24 mouse cellular contexts compared by ENCODE assay signal in genomic region chr8:94092848-94093247, GRCm38 (mm10). TPM values are rescaled to one million over a fixed set of nuclear protein-coding genes. Genes with fewer than 3 reads are reported as not detected.
DNase-seq lines count a peak whose midpoint lies in the region; ATAC-seq and TF ChIP-seq lines count a peak whose summit lies in the region.
"Had no signal": no experiment of that assay in that cellular context is flagged by ENCODE, and none has a peak within 500 bp of the region (broad histone marks: within the 10 kb centered on the region; RNA-seq: fewer than 3 reads in every experiment).

No protein-coding gene starts in this region.

- no peak for TF ChIP-seq RAD21 in CH12.LX (IDR thresholded peaks at IDR 0.05; ENCODE audit: low read depth, low read length)

- no peaks in the 10 kb centered on the region; the same call in 1 of the 2 replicates for H3K79me2 ChIP-seq in heart, adult 2 months (replicated peaks; ENCODE audit: control insufficient read depth, insufficient read depth, low read length)
- H3K79me2 ChIP-seq in CH12.LX (replicated peaks; ENCODE audit: control insufficient read depth, extremely low read depth, insufficient read depth, poor library complexity, severe bottlenecking): no peaks in the 10 kb centered on the region

- no peaks in the 10 kb centered on the region for H3K9me3 ChIP-seq in heart, postnatal 0 days (replicated peaks; ENCODE audit: control insufficient read depth, low read length)
- H3K9me3 ChIP-seq in CH12.LX (replicated peaks; ENCODE audit: low read length): no peaks in the 10 kb centered on the region
- H3K9me3 ChIP-seq in forebrain, embryonic 10.5 days: no peaks in the 10 kb centered on the region
- H3K9me3 ChIP-seq: G1E had no signal

- no peak for TF ChIP-seq POLR2A in heart, adult 2 months (IDR thresholded peaks at IDR 0.05; ENCODE audit: insufficient read depth, low read depth, low read length)
- no peak for TF ChIP-seq POLR2A in CH12.LX (IDR thresholded peaks at IDR 0.05; ENCODE audit: low read depth, low read length)

- dilution Hi-C loops in CH12.LX (cut with MboI; ENCODE audit: extremely low pct_ligation_motif_present, extremely low pct_unique_long_range_greater_than_20kb, low sequenced_read_pairs): no loop called here

- no peak for TF ChIP-seq CTCF in heart, postnatal 0 days (IDR thresholded peaks at IDR 0.05; ENCODE audit: low read depth)
- TF ChIP-seq CTCF in heart, adult 2 months (IDR thresholded peaks at IDR 0.05): no peak
- TF ChIP-seq CTCF in CH12.LX (conservative IDR thresholded peaks at IDR 0.05 in 1 of 2, IDR thresholded peaks at IDR 0.05 in 1 of 2; ENCODE audit: low read depth in 2 of 2, low read length in 2 of 2): no peak

- no peak for TF ChIP-seq EP300 in heart, postnatal 0 days (IDR thresholded peaks at IDR 0.05; ENCODE audit: low read depth)
- no peak for TF ChIP-seq EP300 in heart, adult 2 months (IDR thresholded peaks at IDR 0.05; ENCODE audit: insufficient read depth, low read depth, low read length)
- no peak for TF ChIP-seq EP300 in CH12.LX (IDR thresholded peaks at IDR 0.05; ENCODE audit: low read length)

- 68% methylated on average over 9 of the region's 9 CpGs for WGBS in heart, postnatal 0 days
- WGBS in heart, adult 2 months: 63% methylated on average over 9 of the region's 9 CpGs
- WGBS in forebrain, embryonic 10.5 days: 88% methylated on average over 9 of the region's 9 CpGs

- ATAC-seq in heart, postnatal 0 days (ENCODE audit: insufficient read depth, low read depth): no peak
- ATAC-seq: activated CD4-positive, CD25-positive, alpha-beta regulatory T cell, adult 4 months; CD4-positive, CD25-positive, alpha-beta regulatory T cell, adult 4 months; Patski had no signal

- no peaks in the 10 kb centered on the region for H3K4me1 ChIP-seq in heart, postnatal 0 days (ENCODE audit: control insufficient read depth, insufficient read depth)
- peaks cover 2% of the 10 kb centered on the region for H3K4me1 ChIP-seq in heart, adult 2 months (ENCODE audit: control insufficient read depth, insufficient read depth, low read length)
- H3K4me1 ChIP-seq in CH12.LX (ENCODE audit: control insufficient read depth in 1 of 2, insufficient read depth in 2 of 2): peaks cover 9 to 32% of the 10 kb centered on the region in 2 experiments; a peak in 3 of 4 replicates
- H3K4me1 ChIP-seq in forebrain, embryonic 10.5 days: peaks cover 11% of the 10 kb centered on the region

- DNase-seq in heart, postnatal 0 days (ENCODE audit: low spot score): no peak
- DNase-seq in heart, adult 2 months: no peak
- DNase-seq in CH12.LX (ENCODE audit: extremely low read depth): no peak
- DNase-seq in forebrain, embryonic 10.5 days (ENCODE audit: extremely low spot score, low spot score): no peak
- DNase-seq: adrenal gland, adult 2 months; adrenal gland, adult 8-10 months; adrenal gland, postnatal 10 days; adrenal gland, postnatal 14 days; adrenal gland, postnatal 25 days; adrenal gland, postnatal 36 days; B cell, adult 2 months; cerebellum, adult 11 months; cerebellum, adult 11-12 months; cerebellum, adult 18-20 months; cerebellum, adult 2 months had no signal

- no peaks in the 10 kb centered on the region for H3K27me3 ChIP-seq in heart, postnatal 0 days (ENCODE audit: control insufficient read depth, insufficient read depth, low read length)
- H3K27me3 ChIP-seq in heart, adult 2 months (ENCODE audit: control insufficient read depth, insufficient read depth, low read length): no peaks in the 10 kb centered on the region
- no peaks in the 10 kb centered on the region for H3K27me3 ChIP-seq in CH12.LX (replicated peaks)
- H3K27me3 ChIP-seq in forebrain, embryonic 10.5 days (ENCODE audit: poor library complexity, severe bottlenecking): no peaks in the 10 kb centered on the region
- H3K27me3 ChIP-seq: Patski had no signal

- no peak overlapping the region for H3K9ac ChIP-seq in heart, postnatal 0 days (replicated peaks; ENCODE audit: low read depth, low read length)
- H3K9ac ChIP-seq in heart, adult 2 months (ENCODE audit: low read depth, low read length): no peak overlapping the region
- H3K9ac ChIP-seq in CH12.LX (ENCODE audit: insufficient read depth, low read depth): no peak overlapping the region

- no peak overlapping the region for H3K4me3 ChIP-seq in heart, postnatal 0 days (ENCODE audit: low read depth, low read length)
- H3K4me3 ChIP-seq in heart, adult 2 months: no peak overlapping the region
- no peak overlapping the region for H3K4me3 ChIP-seq in CH12.LX (replicated peaks in 1 of 3; ENCODE audit: low read depth in 2 of 3, low read length in 2 of 3, poor library complexity in 1 of 3)
- H3K4me3 ChIP-seq in forebrain, embryonic 10.5 days: no peak overlapping the region

- intact Hi-C loops in heart, adult 2 months (cut with DNase I): no loop called here

- no peak overlapping the region for H3K4me2 ChIP-seq in heart, postnatal 0 days (ENCODE audit: low read depth, low read length)
- H3K4me2 ChIP-seq in CH12.LX (ENCODE audit: insufficient read depth, low read depth, poor library complexity, severe bottlenecking): no peak overlapping the region

- no peaks in the 10 kb centered on the region for H3K36me3 ChIP-seq in heart, postnatal 0 days (replicated peaks; ENCODE audit: control insufficient read depth, insufficient read depth, low read length)
- H3K36me3 ChIP-seq in heart, adult 2 months (ENCODE audit: control insufficient read depth, insufficient read depth, low read length): no peaks in the 10 kb centered on the region
- H3K36me3 ChIP-seq in CH12.LX (replicated peaks in 1 of 2; ENCODE audit: control insufficient read depth in 1 of 2, insufficient read depth in 1 of 2, low read length in 1 of 2): peaks cover 0 to 9% of the 10 kb centered on the region in 2 experiments
- H3K36me3 ChIP-seq in forebrain, embryonic 10.5 days (replicated peaks): peaks cover 3% of the 10 kb centered on the region; the same call in 1 of the 2 replicates

- H3K27ac ChIP-seq in heart, postnatal 0 days (ENCODE audit: low read depth): 0 out of 2 replicates have a peak overlapping the region, but pooled peaks have one; percentile 20
- H3K27ac ChIP-seq in heart, adult 2 months: no peak overlapping the region
- no peak overlapping the region for H3K27ac ChIP-seq in CH12.LX (ENCODE audit: insufficient read depth, low read depth)
- no peak overlapping the region for H3K27ac ChIP-seq in forebrain, embryonic 10.5 days

- in situ Hi-C loops in CH12.LX (cut with MboI; ENCODE audit: low pct_ligation_motif_present, low pct_unique_long_range_greater_than_20kb, low sequenced_read_pairs): no loop called here

TF ChIP-seq in CH12.LX, 34 proteins besides CTCF, POLR2A, EP300 and RAD21 (continues in another document):
- TF ChIP-seq MYC (IDR thresholded peaks at IDR 0.05; ENCODE audit: low read depth, low read length): 0 out of 2 replicates have a peak, but pooled peaks have one; percentile 39
- TF ChIP-seq JUND (conservative IDR thresholded peaks at IDR 0.05; ENCODE audit: low read depth, low read length): no peak
- TF ChIP-seq GABPA (IDR thresholded peaks at IDR 0.05; ENCODE audit: insufficient replicate concordance, low read depth, low read length): no peak

RNA-seq across cellular contexts. Expression of gene Bbs2, which starts 5.9 kb away (rescaled TPM):
- 10.1 and 12.6 TPM in 2 replicates for total RNA-seq in heart, postnatal 0 days (2014; rRNA removed; ENCODE audit: low replicate concordance)
- 9.1 and 9.5 TPM in 2 replicates for polyA plus RNA-seq in heart, postnatal 0 days (2015; fragmentation: Nextera tagmentation; extraction: Ambion mirVana)
- total RNA-seq in heart, adult 2 months (2021): 1 to 10 TPM; 6.1 to 8.5 TPM
- 14.1 and 22.9 TPM in 2 replicates for polyA plus RNA-seq in heart, adult 2 months (2012; rRNA removed)
- 7.3 and 10.0 TPM in 2 replicates for total RNA-seq in CH12.LX (2012; rRNA removed)
- total RNA-seq in CH12.LX (2014; rRNA removed): 10.4 and 13.0 TPM in 2 replicates
- polyA plus RNA-seq in CH12.LX (2012; ENCODE audit: insufficient read length, low read depth): 12.0 and 13.1 TPM in 2 replicates
- 18.3 and 19.7 TPM in 2 replicates for polyA plus RNA-seq in forebrain, embryonic 10.5 days (2016; fragmentation: Nextera tagmentation; extraction: Ambion mirVana)

RNA-seq across cellular contexts. Expression of gene Mt4, which starts 44.1 kb away (rescaled TPM):
- not detected in 2 replicates for total RNA-seq in heart, postnatal 0 days (2014; rRNA removed; ENCODE audit: low replicate concordance)
- polyA plus RNA-seq in heart, postnatal 0 days (2015; fragmentation: Nextera tagmentation; extraction: Ambion mirVana): not detected in 2 replicates
- not detected for total RNA-seq in heart, adult 2 months (2021)
- not detected in 2 replicates for polyA plus RNA-seq in heart, adult 2 months (2012; rRNA removed)
- total RNA-seq in CH12.LX (2012; rRNA removed) (not detected in 2 replicates), CH12.LX (2014; rRNA removed) (not detected in 2 replicates)
- polyA plus RNA-seq in CH12.LX (2012; ENCODE audit: insufficient read length, low read depth): not detected in 2 replicates
- not detected in 2 replicates for polyA plus RNA-seq in forebrain, embryonic 10.5 days (2016; fragmentation: Nextera tagmentation; extraction: Ambion mirVana)
- total RNA-seq: adrenal gland, adult 18-20 months; adrenal gland, adult 2 months; adrenal gland, adult 8-10 months; adrenal gland, postnatal 10 days; adrenal gland, postnatal 14 days; adrenal gland, postnatal 25 days; adrenal gland, postnatal 36 days; adrenal gland, postnatal 4 days; G1E; MEL had no signal
- polyA plus RNA-seq: activated CD4-positive, CD25-positive, alpha-beta regulatory T cell, adult 4 months; adrenal gland, adult 2 months; brain, embryonic 14.5 days; CD4-positive, CD25-positive, alpha-beta regulatory T cell, adult 4 months; cerebellum, adult 2 months; G1E; Patski had no signal

RNA-seq across cellular contexts. Expression of gene Ogfod1, which starts 55.9 kb away (rescaled TPM):
- total RNA-seq in heart, postnatal 0 days (2014; rRNA removed; ENCODE audit: low replicate concordance): 12.9 and 19.6 TPM in 2 replicates
- polyA plus RNA-seq in heart, postnatal 0 days (2015; fragmentation: Nextera tagmentation; extraction: Ambion mirVana): 5.4 and 7.1 TPM in 2 replicates
- 10 to 100 TPM; 28.0 to 30.3 TPM for total RNA-seq in heart, adult 2 months (2021)
- 11.3 and 19.6 TPM in 2 replicates for polyA plus RNA-seq in heart, adult 2 months (2012; rRNA removed)
- total RNA-seq in CH12.LX (2012; rRNA removed): 16.6 and 20.1 TPM in 2 replicates
- total RNA-seq in CH12.LX (2014; rRNA removed): 23.4 and 26.9 TPM in 2 replicates
- polyA plus RNA-seq in CH12.LX (2012; ENCODE audit: insufficient read length, low read depth): 30.5 and 31.9 TPM in 2 replicates
- 13.5 and 14.4 TPM in 2 replicates for polyA plus RNA-seq in forebrain, embryonic 10.5 days (2016; fragmentation: Nextera tagmentation; extraction: Ambion mirVana)

RNA-seq across cellular contexts. Expression of gene Nudt21, which starts 56.0 kb away (rescaled TPM):
- total RNA-seq in heart, postnatal 0 days (2014; rRNA removed; ENCODE audit: low replicate concordance): 26.0 and 38.9 TPM in 2 replicates
- polyA plus RNA-seq in heart, postnatal 0 days (2015; fragmentation: Nextera tagmentation; extraction: Ambion mirVana): 56.7 and 61.5 TPM in 2 replicates
- 10 to 100 TPM; 22.4 to 23.9 TPM for total RNA-seq in heart, adult 2 months (2021)
- 10.7 and 12.7 TPM in 2 replicates for polyA plus RNA-seq in heart, adult 2 months (2012; rRNA removed)
- total RNA-seq in CH12.LX (2012; rRNA removed): 138 and 142 TPM in 2 replicates
- total RNA-seq in CH12.LX (2014; rRNA removed): 247 and 282 TPM in 2 replicates
- 78.3 and 91.0 TPM in 2 replicates for polyA plus RNA-seq in CH12.LX (2012; ENCODE audit: insufficient read length, low read depth)
- 192 and 193 TPM in 2 replicates for polyA plus RNA-seq in forebrain, embryonic 10.5 days (2016; fragmentation: Nextera tagmentation; extraction: Ambion mirVana)

RNA-seq across cellular contexts. Expression of gene Mt3, which starts 59.6 kb away (rescaled TPM):
- 145 and 217 TPM in 2 replicates for total RNA-seq in heart, postnatal 0 days (2014; rRNA removed; ENCODE audit: low replicate concordance)
- polyA plus RNA-seq in heart, postnatal 0 days (2015; fragmentation: Nextera tagmentation; extraction: Ambion mirVana): 67.4 and 72.3 TPM in 2 replicates
- total RNA-seq in heart, adult 2 months (2021): 1 to 10 TPM; 2.9 to 3.8 TPM
- polyA plus RNA-seq in heart, adult 2 months (2012; rRNA removed): 3.5 and 6.1 TPM in 2 replicates
- total RNA-seq in CH12.LX (2012; rRNA removed) (20.0 and 20.6 TPM in 2 replicates), CH12.LX (2014; rRNA removed) (not detected in 2 replicates)
- 1.9 and 2.5 TPM in 2 replicates for polyA plus RNA-seq in CH12.LX (2012; ENCODE audit: insufficient read length, low read depth)
- 20.7 and 21.5 TPM in 2 replicates for polyA plus RNA-seq in forebrain, embryonic 10.5 days (2016; fragmentation: Nextera tagmentation; extraction: Ambion mirVana)
- total RNA-seq: G1E, MEL had no signal
- polyA plus RNA-seq: activated CD4-positive, CD25-positive, alpha-beta regulatory T cell, adult 4 months; C2C12; CD4-positive, CD25-positive, alpha-beta regulatory T cell, adult 4 months; G1E; Patski had no signal
